Mouse (Mus musculus): ENCODE data around the gene Bhlhe41.

DNA sequence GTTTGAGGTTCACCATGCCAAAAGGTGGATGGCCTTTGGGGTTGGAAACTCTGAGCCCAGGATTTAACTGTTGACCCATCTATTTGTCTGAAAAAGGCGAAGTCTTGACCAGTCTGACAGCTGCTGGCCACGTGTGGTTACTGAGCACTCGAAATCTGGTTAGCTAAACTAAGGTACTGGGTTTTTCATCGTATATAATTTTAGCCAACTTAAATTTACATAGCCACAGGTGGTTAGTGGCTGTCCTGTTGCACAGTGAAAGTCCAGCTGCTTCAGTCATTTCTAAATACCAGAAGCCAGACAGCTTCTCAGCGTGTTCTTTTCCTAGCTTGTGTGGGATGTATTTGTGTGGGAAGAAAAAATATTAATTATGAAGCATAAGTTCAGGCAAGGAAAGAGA lies 15.3 kb upstream of the Bhlhe41 start:
- TF ChIP-seq POLR2A (IDR thresholded peaks at IDR 0.05; ENCODE audit: insufficient read depth, low read depth, low read length), result no peak
- no peak for TF ChIP-seq EP300 (IDR thresholded peaks at IDR 0.05; ENCODE audit: insufficient read depth, low read depth, low read length)

Measured in heart, adult 2 months (tissue).